Mouse (Mus musculus) heart, postnatal 0 days (tissue): ENCODE measurements at regions not wholly inside any gene's neighbourhood (a gene's known extent, or its start where the extent isn't known, plus 50 kb on each side); places are given as distances from the start of the nearest gene placed in this dataset.
A peak's percentile ranks its signal among the peaks of the same experiment; 100 is the strongest.

Experiments used
- ATAC-seq: fragments of 200-750 bp; cut with Nextera tagmentation; 2 replicates; pipeline ENCODE4 v1.8.0; 2017; ENCODE audit warnings: low read depth, moderate number of reproducible peaks, moderate library complexity; ENCODE audit not compliant: insufficient read depth
- DNase-seq: peaks from one replicate; pipeline ENCODE4 v3.0.0-alpha.2; 2016; ENCODE audit warnings: low spot score
- H3K27ac ChIP-seq: fragments of 300-500 bp; sonication (generic); 2 replicates; pipeline ENCODE4 v1.5.1; 2014; ENCODE audit warnings: low read depth, mild to moderate bottlenecking
- H3K27me3 ChIP-seq: fragments of 300-500 bp; sonication (generic); 2 replicates; pipeline ENCODE4 v1.6.1; 2014; ENCODE audit warnings: low read length, mixed read lengths; ENCODE audit not compliant: control insufficient read depth, insufficient read depth
- H3K36me3 ChIP-seq: fragments of 300-500 bp; sonication (generic); replicated peaks from 2 replicates; pipeline ENCODE4 v1.6.1; 2014; ENCODE audit warnings: low read length, mixed read lengths; ENCODE audit not compliant: control insufficient read depth, insufficient read depth
- H3K4me1 ChIP-seq: fragments of 300-500 bp; sonication (generic); 2 replicates; pipeline ENCODE4 v1.6.1; 2014; ENCODE audit warnings: antibody characterized with exemption; ENCODE audit not compliant: control insufficient read depth, insufficient read depth
- H3K4me2 ChIP-seq: fragments of 300-500 bp; sonication (generic); 2 replicates; pipeline ENCODE4 v1.6.1; 2014; ENCODE audit warnings: low read depth, mild to moderate bottlenecking, low read length, moderate library complexity
- H3K4me3 ChIP-seq: fragments of 300-500 bp; sonication (generic); 2 replicates; pipeline ENCODE4 v1.5.1; 2014; ENCODE audit warnings: low read depth, low read length
- H3K9ac ChIP-seq: fragments of 300-500 bp; sonication (generic); replicated peaks from 2 replicates; pipeline ENCODE4 v1.6.1; 2014; ENCODE audit warnings: low read depth, low read length, mixed read lengths
- H3K9me3 ChIP-seq: fragments of 300-500 bp; sonication (generic); replicated peaks from 2 replicates; pipeline ENCODE4 v1.6.1; 2016; ENCODE audit warnings: low read length; ENCODE audit not compliant: control insufficient read depth
- CTCF ChIP-seq: IDR thresholded peaks from 2 replicates; pipeline ENCODE4 v1.5.1; 2016; ENCODE audit warnings: antibody characterized with exemption, control low read depth, low read depth
- EP300 ChIP-seq: IDR thresholded peaks from 2 replicates; pipeline ENCODE4 v1.6.1; 2016; ENCODE audit warnings: antibody characterized with exemption, low read depth
- whole genome bisulfite sequencing: fragments of 180-500 bp; shearing (Covaris S2); extraction: QIAGEN DNeasy Blood & Tissue Kit; methylation state at CpG from one replicate; pipeline ENCODE4 v1.1.7; 2014; 5-methylcytosine and 5-hydroxymethylcytosine counted together

- no peak overlapping the region for H3K27ac ChIP-seq
- no peak overlapping the region for H3K9ac ChIP-seq
- H3K9me3 ChIP-seq, result no peaks in the 10 kb centered on the region
- no peak overlapping the region for H3K4me3 ChIP-seq
- ATAC-seq, result no peak
- no peaks in the 10 kb centered on the region for H3K4me1 ChIP-seq
- H3K36me3 ChIP-seq, result no peaks in the 10 kb centered on the region
- no peak overlapping the region for H3K4me2 ChIP-seq
- WGBS, result 46% methylated on average over 3 of the region's 3 CpGs
- H3K27me3 ChIP-seq, result no peaks in the 10 kb centered on the region
- TF ChIP-seq EP300 (no peak), CTCF (no peak)
- no peak for DNase-seq
These were observed 619.3 kb downstream of the Slc22a22 start for GRCm38 (mm10) chr15:56858134-56858533.

- ATAC-seq (no peak), DNase-seq (peak; percentile 32)
- H3K36me3 ChIP-seq, result no peaks in the 10 kb centered on the region
- no peak overlapping the region for H3K4me2 ChIP-seq
- H3K27me3 ChIP-seq, result no peaks in the 10 kb centered on the region
- no peak overlapping the region for H3K27ac ChIP-seq
- H3K4me3 ChIP-seq, result no peak overlapping the region
- H3K4me1 ChIP-seq, result no peaks in the 10 kb centered on the region
- no peak overlapping the region for H3K9ac ChIP-seq
- TF ChIP-seq EP300, result no peak
- peak; percentile 72 for TF ChIP-seq CTCF
- H3K9me3 ChIP-seq, result no peaks in the 10 kb centered on the region
- 10% methylated on average over 2 of the region's 2 CpGs for WGBS
These were observed 621.4 kb downstream of the Slc22a22 start for GRCm38 (mm10) chr15:56856057-56856456.

DNA sequence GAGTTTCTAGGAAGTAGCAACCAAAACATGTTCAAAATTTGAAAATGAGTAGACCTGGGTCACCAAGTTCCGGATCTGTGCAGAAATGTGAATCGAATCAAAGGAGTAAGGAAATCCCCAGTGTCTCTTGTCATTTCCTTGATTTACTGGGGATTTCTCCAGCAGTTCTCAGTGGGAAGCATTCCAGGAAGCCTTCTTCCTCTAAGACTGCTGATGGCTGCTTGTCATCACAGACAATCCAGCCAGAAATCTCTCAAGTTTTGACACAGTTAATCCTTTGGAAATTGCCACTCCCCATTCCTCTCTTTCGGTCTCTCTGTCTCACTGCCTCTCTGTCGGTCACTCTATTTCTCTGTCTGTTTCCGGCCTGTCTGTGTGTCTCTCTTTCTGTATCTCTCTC lies 624.3 kb downstream of the Slc22a22 start:
- no peaks in the 10 kb centered on the region for H3K27me3 ChIP-seq
- no peaks in the 10 kb centered on the region for H3K9me3 ChIP-seq
- H3K9ac ChIP-seq, result no peak overlapping the region
- DNase-seq (no peak), ATAC-seq (no peak)
- 44% methylated on average over 5 of the region's 5 CpGs for WGBS
- TF ChIP-seq CTCF, result no peak
- TF ChIP-seq EP300, result no peak
- H3K4me3 ChIP-seq, result no peak overlapping the region
- no peaks in the 10 kb centered on the region for H3K36me3 ChIP-seq
- H3K27ac ChIP-seq, result no peak overlapping the region
- no peak overlapping the region for H3K4me2 ChIP-seq
- no peaks in the 10 kb centered on the region for H3K4me1 ChIP-seq

DNA sequence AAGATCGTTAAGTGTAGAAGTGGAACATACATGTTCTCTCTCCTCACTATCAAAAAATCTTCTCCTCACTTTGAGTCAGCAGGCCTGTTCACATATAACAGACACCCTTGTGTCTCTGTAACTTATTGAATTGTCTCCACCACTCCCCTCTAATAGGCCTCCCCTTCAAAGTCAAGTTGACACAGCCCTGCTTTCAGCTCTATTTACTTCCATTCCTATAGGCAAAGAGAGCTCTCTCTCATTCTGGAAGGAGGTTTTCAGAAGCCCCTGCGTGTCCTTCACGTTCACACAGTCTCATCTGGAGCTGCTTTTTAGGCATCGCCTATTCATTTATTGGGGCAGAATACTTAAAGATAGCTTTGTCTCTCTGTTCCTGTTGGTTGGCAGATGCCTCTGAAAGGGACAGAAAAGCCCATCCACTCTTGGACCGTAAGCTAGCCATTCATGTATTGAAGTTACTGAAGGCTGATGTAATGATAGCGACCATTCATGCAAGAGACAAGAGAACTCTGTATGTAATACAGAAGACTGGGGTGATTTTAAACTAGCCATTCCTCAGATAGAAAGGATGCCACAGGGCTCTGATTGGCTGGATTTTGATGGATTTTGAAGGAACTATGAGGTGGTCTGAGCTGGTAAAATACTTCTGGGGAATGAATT lies 629.8 kb downstream of the Slc22a22 start:
- TF ChIP-seq CTCF, result no peak
- no peak for TF ChIP-seq EP300
- Histone ChIP-seq H3K27ac (no peak overlapping the region), H3K27me3 (no peaks in the 10 kb centered on the region), H3K9ac (no peak overlapping the region), H3K9me3 (no peaks in the 10 kb centered on the region), H3K4me2 (no peak overlapping the region), H3K4me1 (no peaks in the 10 kb centered on the region), H3K4me3 (no peak overlapping the region), H3K36me3 (no peaks in the 10 kb centered on the region)
- no peak for DNase-seq
- ATAC-seq, result no peak
- whole genome bisulfite sequencing, result 83% methylated on average over 6 of the region's 6 CpGs

- no peak overlapping the region for H3K4me2 ChIP-seq
- ATAC-seq (no peak), DNase-seq (no peak)
- H3K36me3 ChIP-seq, result no peaks in the 10 kb centered on the region
- no peaks in the 10 kb centered on the region for H3K9me3 ChIP-seq
- H3K9ac ChIP-seq, result no peak overlapping the region
- TF ChIP-seq EP300 (no peak), CTCF (no peak)
- no peaks in the 10 kb centered on the region for H3K27me3 ChIP-seq
- WGBS, result 38% methylated on average over 1 of the region's 1 CpGs
- H3K4me1 ChIP-seq, result no peaks in the 10 kb centered on the region
- H3K4me3 ChIP-seq, result no peak overlapping the region
- no peak overlapping the region for H3K27ac ChIP-seq
These were observed 632.9 kb downstream of the Slc22a22 start for GRCm38 (mm10) chr15:56844574-56844973.

- Histone ChIP-seq H3K4me3 (no peak overlapping the region), H3K36me3 (no peaks in the 10 kb centered on the region), H3K4me1 (no peaks in the 10 kb centered on the region), H3K9ac (no peak overlapping the region), H3K9me3 (no peaks in the 10 kb centered on the region), H3K27ac (no peak overlapping the region), H3K4me2 (no peak overlapping the region), H3K27me3 (no peaks in the 10 kb centered on the region)
- DNase-seq, result no peak
- no peak for ATAC-seq
- TF ChIP-seq CTCF (no peak), EP300 (no peak)
- 80% methylated on average over 3 of the region's 3 CpGs for WGBS
These were observed 635.9 kb downstream of the Slc22a22 start for GRCm38 (mm10) chr15:56841516-56841915.
